Mouse (Mus musculus): ENCODE results near the gene Tlr9.

Gene Tlr9

DNA sequence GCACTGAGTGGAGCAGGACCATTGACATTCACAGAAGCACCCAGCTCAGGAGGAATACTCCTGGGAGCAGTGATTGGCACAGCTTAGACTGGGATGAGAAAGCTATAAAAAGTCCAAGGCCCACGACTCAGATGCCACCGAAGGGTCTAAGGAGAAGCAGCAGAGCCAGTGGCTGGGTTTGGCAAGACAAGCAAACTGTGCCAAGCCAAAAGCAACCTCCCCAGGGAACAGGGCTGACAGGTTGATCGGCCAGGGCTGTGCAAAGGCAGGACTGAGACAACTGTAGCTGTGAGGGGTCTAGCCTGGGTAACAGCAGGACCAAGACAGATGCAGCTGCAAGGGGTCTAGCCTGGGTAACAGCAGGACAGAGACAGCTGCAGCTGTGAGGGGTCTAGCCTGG is 10.6 kb downstream of the Tlr9 start:
- DNase-seq (ENCODE audit: low spot score) = no peak

DNA sequence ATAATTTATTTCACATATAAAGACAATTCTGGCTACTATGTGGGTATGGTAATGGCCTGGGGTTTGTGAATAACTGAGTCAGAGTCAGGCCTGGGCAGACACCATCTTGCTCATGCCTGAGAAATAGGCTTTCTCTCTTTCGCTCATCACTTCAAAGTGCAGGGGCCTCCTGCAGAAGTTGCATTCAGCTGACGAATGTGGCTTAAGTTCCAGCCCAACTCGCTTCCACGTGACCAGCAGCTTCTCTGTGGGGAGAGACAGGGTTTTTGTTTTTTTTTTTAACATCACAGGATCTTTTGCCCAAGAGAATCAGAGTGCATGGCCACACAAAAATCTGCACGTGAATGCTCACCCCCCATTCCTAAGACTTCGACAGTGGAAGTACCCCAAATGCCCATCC is 11.6 kb downstream of the Tlr9 start:
- no peak for DNase-seq (ENCODE audit: low spot score)

DNA sequence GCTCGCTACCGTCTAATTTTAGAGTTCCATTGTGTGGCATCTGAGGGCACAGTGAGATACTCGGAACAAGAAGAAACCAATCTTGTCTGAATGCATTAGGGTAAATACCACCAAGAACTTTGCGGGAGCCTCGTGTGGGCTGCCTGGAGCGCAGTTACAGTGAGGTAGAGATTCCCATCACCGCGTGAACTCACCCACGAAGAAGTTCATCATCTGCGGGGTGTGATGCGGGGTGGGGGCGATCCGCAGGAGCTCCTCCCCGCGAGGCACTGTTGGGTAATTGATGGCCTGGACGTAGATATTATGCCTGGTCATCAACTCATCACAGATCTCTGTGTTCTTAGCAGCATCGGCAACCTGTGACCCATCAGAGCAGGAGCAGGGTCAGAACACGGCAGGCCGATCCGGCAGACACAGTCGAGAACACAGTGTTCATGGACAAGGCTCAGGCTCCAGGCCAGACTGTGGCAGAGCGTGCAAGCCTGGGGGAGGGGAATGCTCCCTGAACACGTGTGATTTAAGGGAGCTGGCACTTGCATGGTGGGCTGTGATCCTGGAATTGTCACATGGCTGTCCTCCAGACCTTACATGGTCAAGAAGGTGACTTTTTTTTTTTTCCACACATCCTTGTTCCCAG is 12.9 kb downstream of the Tlr9 start:
- no peak for DNase-seq (ENCODE audit: low spot score)

DNA sequence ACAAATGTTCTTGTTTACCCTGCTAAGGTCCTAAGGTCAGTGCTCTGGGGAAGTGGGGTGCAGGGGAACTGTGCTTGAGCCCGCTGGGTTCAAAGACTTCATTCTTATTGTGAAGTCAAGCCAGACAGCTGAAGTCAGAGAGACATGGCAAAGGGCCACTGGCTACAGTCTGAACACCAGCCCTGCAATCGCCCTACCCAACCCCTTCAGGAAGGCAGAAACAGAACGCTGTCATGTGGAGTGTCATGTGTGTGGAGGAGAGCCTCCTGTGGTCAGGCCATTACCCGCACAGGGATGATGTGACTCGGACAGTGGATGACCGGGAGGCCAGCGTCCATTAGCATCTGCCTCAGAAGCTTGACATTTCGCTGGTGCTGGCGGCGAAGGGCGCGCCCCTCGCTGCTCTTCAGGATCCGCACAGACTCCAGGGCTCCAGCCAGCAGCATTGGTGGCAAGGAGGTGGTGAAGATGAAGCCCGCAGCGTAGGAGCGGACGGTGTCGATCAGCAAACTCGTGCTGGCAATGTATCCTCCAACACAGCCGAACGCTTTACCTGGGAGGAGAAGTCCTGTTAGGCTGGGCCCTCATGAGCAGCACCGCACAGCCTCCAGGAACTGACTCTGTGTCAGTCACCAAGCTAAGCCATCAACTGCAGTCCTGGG is 13.9 kb downstream of the Tlr9 start:
- DNase-seq (ENCODE audit: low spot score) = no peak

DNA sequence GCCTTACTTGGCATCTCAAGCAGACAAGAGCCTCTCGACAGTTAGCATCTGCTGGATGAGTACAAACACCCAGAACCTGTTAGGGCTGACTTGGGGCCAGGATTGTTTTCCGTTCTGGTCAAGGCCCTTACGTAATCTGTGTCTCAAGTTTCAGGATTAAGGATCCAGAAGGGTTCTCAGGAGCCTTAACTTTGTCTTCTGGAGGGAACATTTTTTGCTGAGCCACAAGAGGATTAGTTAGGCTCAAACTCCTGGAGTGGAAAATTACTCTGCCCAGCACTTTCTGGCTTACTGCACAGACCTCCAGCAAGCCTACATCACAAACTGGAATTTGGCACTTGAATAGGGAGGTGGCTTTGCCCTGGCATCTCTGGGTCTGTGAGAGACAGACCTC is 14.4 kb downstream of the Tlr9 start:
- no peak for DNase-seq (ENCODE audit: low spot score)

DNA sequence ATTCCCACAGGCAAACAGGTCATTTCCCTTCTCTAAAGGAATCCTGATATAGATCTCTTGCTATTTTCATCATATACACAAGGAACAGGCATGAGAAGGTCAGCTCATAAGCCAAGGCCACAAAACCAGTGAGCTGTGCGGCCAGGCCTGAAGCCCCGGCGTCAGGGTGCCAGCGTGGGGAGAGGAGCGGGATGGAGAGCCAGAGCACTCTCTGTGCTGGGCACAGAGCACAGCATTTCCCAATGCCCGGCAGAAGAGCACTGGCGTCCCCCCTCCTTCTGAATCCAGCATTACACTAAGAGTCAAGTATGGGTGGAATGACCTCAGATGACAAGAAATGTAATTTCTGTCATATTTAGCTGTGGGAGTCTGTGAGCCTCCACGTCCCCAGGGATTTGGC is 15.0 kb downstream of the Tlr9 start:
- no peak for DNase-seq (ENCODE audit: low spot score)

DNA sequence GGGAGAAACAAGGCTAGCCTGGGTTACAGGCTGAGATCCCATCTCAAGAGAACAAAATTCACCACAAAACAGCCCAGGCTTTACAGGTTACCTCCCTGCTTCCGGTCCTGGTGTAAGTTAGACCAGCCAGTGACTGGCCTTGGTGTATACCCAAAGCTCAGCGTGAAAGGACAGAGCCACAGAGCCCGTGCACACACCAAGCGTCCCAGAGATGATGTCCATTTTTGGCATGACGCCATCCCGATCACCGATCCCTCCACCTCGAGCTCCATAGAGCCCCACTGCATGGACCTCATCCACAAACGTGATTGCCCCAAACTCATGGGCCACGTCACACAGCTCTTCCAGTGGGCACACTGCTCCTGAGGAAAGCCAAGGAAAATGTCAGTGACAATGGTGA is 15.5 kb downstream of the Tlr9 start:
- DNase-seq (ENCODE audit: low spot score) = no peak

DNA sequence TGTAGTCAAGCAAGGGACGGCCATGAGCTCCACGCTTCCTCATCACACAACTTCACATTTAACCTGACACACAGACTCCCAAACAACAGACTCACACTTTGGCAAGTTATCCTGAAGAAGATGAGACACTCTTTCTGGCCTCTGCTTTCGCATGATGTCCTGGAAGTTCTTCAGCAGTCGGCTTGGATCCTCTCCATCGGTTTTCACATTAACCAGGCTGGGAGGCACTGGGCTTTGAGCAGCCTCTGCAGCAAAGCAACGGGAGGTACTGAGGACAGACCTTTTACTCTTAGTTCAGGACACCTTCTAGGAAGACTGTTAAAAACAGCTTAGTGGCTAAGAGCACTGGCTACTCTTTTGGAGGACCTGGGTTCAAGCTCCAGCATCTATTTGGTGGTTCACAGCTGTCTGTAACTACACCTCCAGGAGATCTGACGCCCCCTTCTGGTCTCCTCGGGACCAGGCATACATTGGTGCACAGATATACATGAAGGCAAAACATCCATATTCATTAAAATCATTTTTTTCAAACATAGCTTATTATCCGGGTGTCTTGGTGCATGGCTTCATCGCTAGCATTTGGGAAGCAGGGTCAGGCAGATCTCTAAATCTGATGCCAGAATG is 19.3 kb downstream of the Tlr9 start:
- DNase-seq (ENCODE audit: low spot score) = no peak

DNA sequence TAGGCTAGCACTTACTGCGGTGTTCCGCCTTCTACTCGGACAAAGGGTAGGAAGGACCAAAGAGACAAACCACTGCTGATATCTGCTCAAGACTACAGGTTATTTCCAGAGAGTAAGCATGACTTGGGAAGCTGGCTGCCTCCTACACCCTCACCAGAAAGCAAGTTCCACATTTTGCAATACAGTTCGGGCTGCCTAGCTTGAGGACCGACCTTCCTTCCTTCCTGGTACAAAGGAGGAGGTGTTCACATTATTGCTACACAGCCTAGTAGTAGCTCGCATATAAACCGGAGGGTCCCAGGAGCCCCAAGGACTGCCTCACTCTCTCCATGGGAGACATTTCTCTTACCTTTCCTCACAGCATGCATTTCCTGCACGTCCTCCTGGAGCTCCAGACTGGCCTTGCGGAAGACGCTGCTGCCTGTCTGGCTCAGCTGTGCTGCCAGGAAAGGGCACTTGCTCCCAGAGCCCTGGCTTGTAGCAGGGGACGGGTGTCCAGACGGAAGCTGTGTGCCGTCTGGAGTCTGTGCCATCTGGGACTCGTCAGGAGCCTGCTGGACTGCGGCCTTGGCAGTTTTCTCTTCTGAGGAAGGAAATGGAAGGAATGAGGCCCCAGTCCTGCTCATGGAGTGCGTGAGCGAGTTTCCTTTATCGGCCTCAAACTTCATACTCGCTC is 20.6 kb downstream of the Tlr9 start:
- DNase-seq (ENCODE audit: low spot score) = no peak

DNA sequence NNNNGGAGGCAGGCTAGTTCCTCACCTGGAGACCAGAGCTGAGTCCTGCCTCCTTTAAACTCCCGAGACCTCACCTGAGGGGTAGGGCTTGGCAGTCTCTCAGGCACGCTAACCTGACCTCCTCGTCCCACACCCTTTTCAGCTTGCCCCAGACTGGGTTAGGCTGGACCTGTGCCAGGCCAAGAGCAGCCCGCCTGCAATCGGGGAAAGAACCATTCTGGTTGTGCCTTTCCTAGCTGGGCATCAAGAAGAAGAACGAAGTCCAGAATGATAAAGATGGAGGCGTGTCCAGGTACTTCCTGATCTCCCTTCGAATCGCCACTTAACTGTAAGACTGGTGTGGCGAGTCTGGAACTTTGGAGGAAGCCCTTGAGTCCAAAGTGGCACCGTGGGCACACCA is 27.2 kb downstream of the Tlr9 start:
- no peak for DNase-seq (ENCODE audit: low spot score)

DNA sequence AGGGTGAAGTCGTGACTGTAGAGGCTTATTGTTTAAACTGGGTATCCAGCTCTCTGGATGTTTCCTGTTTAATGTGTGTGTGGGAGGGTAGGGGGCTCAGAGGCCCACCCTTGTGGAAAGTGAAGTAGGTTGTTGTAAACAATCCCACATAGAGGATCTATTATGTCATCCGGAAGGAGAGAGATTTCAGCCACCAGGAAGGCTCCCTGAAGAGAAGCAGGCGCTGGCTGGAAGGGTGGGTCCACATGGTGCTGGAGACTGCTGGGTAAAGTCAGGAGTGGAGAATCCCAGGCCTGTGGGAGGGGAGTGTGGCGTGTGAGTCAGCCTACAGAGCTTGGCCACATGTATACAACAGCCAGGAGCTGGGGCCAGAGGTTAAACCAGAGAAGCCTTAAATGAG is 27.8 kb downstream of the Tlr9 start:
- DNase-seq (ENCODE audit: low spot score) = no peak

DNA sequence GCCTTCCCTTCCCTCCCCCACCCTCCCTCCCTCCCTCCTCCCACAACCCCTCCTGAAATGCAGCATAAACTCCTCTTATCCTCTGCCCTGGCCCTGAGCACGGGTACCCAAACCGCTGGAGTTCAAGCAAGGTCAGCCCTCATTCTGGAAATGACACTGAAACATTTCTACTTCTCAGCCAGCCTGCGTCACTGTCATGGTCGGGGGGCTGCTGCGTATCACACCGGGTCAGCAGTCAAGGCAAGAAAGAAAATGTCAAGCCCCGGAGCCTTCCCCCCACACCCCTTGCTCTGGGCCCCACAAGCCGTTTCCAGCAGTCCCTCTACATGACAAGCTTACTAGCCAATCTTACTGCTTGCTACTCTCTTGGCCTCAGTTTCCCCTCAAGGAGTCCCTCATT is 28.7 kb downstream of the Tlr9 start:
- DNase-seq (ENCODE audit: low spot score) = no peak

DNA sequence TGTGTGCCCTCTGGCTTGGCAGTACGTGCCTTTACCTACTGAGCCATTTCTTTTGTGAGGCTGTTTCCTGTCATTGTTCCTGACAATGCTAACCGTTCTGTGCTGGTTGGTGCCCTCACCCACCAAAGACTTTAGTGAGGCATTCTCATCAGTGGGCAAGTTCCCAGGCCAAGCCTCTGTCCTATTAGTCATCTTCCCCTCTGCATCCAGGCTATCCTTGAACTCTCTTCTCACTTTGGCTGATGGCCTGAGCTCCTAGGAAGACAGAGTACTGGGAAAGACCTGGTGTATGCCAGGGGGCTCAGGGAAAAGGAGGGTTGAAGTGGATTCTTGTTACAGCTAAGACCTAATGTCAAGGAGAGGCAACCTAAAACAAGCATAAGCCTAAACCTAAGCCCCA is 31.6 kb downstream of the Tlr9 start:
- DNase-seq (ENCODE audit: low spot score) = no peak

DNA sequence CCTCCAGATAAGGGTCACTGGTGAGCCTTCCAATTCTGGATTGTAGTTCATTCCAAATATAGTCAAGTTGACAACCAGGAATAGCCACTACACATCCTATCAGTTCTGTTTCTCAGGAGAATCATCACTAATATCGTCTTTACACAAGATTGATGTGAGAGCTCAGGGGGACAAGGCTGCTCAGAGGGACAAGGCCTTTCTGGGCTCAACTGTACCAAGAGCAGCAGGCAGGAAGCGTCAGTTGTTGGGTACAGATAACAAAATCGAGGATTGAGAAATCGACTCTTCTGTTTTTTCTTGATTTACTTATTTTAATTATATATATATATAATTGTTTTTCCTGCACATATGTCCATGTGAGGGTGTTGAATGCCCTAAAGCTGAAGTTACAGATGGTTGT is 36.0 kb downstream of the Tlr9 start:
- no peak for DNase-seq (ENCODE audit: low spot score)

DNA sequence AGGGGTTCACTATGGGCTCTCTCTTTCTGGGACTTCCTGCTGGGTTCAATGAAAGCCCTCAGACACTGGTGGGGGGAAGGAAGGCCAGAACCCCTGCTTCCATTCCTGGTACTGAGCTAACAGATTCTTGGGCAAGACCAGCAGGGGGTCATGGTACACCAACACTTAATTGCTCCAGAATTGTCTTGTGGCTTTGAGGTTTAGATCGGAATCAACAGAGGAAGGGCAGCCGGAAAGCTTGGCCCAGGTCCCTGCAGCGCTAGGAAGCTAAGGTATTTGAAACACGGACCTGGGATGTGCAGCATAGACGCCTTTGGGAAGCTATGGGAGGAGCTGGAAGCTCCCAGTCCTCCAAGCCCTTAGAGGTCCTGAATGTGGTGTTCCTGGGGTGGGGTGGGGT is 36.6 kb downstream of the Tlr9 start:
- DNase-seq (ENCODE audit: low spot score) = no peak

DNA sequence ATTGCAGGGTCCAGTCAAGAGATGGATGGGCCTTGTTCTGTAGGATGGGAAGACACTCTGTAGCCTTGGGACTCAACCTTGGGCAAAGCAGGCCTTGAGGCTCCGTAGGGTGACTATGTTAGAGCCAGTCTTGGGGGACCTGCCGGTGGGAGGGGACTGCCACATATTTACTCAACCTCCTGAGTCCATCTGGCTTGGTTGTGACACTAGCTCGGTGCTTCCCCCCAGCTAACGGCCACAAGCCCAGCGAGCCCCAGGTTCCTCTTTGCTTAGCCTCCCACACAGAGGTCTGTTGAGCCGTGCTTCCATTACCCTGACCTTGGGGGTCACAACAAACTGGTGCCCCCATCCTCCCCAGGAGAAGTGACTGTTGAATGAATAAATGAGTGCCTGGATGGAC is 38.7 kb downstream of the Tlr9 start:
- DNase-seq (ENCODE audit: low spot score) = no peak

DNA sequence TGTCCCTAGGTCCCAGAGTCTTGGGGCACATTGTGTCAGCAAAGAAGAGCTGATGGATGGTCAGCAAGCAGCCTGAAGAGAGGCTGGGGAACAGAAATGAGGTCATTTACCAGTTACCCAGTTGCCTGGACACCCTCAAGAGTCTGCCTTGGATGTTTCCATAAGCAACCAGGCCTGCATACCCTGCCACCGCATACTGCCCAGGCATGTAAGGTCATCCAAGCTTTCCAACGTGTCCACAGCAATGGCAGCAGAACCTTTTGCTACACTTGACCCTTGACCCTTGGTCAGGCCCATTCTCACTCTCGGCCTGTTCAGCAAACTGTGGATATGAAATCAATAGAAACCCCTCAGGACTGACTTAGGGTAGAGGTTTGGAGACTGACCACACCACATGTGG is 39.1 kb downstream of the Tlr9 start:
- no peak for DNase-seq (ENCODE audit: low spot score)

DNA sequence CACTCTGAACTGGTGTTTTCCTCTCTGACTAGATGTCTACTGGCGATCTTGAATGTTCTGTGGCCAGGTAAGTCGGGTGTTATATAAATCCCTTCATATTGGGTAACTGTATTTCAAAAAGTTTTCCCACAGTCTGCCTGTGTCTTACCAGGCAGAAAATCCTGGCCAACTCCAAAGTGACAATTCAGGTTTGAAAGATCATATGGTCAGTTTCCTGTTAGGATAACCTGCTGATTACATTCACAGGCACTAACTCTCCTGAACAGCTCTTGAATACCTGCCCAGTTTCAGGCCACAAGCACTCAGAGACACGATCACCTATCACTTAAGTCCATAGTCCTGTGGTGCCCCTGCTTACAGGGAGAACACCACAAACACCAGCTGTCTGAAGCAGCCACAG is 39.7 kb downstream of the Tlr9 start:
- no peak for DNase-seq (ENCODE audit: low spot score)

DNA sequence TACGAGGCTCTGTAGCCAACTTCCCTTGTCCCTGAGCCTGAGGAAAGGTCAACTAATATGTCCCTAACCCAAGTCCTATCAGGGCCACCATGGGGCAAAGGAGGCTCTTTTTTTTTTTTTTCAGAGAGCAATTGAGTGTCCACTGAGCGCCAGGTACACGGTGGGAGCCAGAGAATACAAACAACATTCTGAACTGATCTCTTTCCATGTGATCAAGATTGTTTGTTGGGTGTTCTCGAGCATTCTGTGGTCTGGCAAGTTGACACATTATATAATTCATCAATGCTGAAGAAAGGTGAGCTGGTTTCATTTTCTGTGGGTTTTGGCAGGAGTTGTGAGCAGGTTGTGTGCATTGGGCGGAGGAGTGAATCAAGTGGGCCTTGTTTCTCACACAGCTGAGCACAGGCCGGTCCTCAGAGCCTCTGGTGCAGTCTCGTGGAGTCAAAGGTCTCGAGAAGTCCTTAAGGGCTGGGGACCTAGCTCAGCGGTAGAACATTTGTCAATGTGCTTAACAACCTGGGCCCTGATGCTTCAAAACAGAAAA is 41.1 kb downstream of the Tlr9 start:
- no peak for DNase-seq (ENCODE audit: low spot score)

DNA sequence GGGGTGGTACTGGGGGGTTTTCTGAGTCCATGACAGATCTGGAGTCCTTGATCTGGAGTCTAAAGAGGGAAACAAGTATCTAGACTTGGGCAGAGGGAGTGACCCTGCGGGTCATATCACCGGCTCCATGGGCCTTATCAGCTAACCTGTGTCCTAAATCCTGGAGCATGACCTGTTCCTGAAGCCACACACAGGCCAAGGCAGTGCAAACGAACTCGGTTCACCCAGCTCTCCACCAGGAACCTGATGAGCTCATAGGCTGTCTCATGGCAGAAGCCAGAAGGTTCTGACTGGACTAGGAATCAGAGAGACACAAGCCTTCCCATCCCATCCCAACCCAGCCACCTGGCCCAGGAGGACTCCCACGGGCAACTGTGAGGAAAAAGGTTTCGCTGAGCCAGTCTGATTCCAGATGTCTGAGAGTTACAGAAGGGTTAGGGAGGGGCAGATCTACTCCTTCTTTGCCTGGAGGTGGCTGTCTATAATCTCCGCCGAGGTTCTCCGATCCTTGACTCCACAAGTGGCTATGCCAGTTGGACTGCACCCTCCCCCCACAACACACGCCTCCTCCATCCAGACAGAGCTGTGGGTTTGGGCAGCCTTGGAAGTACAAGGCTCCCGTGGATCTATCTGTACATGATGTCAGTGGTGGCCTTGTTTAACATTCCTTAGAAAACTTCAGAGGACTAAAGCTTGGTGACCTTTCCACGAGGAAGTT is 43.1 kb downstream of the Tlr9 start:
- DNase-seq (ENCODE audit: low spot score) = no peak

DNA sequence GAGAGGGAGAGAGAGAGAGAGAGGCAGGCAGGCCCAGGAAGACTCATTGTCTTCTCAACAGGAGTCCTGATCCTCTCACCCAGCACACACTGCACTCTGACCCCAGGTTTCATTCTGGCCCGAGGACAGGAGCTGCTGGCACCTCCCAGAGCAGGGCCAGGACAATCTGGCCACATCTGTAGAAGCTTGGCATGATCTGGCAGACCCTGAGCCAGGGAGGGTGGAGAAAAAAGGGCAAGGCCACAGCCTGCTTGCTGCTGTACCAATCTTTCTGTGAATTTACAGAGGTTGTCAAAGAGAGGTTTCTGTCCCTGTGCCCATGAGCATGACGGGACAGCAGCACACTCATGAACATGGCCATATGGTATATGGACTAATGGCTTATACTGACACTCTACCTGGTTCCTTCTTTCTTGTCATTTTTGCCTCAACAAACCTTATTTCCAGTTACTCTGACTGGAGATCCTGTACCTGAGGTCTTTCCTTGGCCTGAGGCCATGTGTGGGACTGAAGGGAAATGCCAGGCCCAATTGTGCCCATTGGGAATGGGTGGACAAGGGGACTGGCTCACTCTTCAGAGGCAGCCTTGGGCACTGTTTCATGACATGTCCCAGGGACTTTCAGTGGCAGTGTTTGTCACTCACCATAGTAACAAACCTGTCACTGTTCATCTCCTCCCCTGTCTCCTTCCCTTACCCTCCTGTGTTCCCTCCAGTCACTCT is 44.7 kb downstream of the Tlr9 start:
- no peak for DNase-seq (ENCODE audit: low spot score)

DNA sequence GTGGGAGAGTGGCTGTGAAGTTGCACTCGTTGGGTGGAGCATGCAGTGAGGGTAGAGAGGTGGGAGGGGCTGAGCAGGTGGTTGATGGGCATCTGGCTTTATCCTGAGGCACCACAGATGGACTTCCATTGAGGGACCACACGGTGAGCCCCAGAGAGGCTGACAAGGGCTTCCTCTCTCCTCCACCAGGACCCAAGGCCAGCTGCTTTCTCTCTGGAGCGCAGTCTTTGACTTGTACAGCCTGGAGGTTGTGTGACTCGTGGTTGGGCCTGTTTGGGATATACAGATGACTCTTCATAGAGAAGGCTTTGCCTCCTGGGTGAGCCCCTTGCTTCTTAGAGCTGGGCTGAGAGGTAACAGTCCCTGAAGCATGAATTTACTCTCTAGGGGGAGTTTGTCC is 46.0 kb downstream of the Tlr9 start:
- DNase-seq (ENCODE audit: low spot score) = no peak

All from layer of hippocampus, adult 9-10 months (tissue).